Mouse (Mus musculus) liver, adult 2 months (tissue): ENCODE data around the gene Opa3. TPM values are rescaled to one million over a fixed set of nuclear protein-coding genes. Genes with fewer than 3 reads are reported as not detected.

Source experiments
- DNase-seq: peaks from one replicate; pipeline ENCODE4 v3.0.0-alpha.2; 2011; ENCODE audit warnings: low read depth, low spot score; ENCODE audit errors: extremely low read depth
- H3K27ac ChIP-seq: fragments of 200-500 bp; replicated peaks from 2 replicates; pipeline ENCODE4 v1.5.1; 2012; ENCODE audit warnings: low read depth, mild to moderate bottlenecking, control low read depth, inconsistent platforms, low read length; ENCODE audit not compliant: insufficient read depth
- H3K27me3 ChIP-seq: fragments of 200-500 bp; 2 replicates; pipeline ENCODE4 v1.6.1; 2012; ENCODE audit warnings: mild to moderate bottlenecking, moderate library complexity, low read length, inconsistent platforms; ENCODE audit not compliant: control insufficient read depth, insufficient read depth
- H3K36me3 ChIP-seq: fragments of 200-500 bp; 2 replicates; pipeline ENCODE4 v1.6.1; 2012; ENCODE audit warnings: low read length, inconsistent platforms; ENCODE audit not compliant: control insufficient read depth, insufficient read depth
- H3K4me1 ChIP-seq: fragments of 200-500 bp; 2 replicates; pipeline ENCODE4 v1.6.1; 2011; ENCODE audit warnings: low read length; ENCODE audit not compliant: control insufficient read depth, insufficient read depth
- H3K4me3 ChIP-seq: fragments of 200-500 bp; 2 replicates; pipeline ENCODE4 v1.5.1; 2011; ENCODE audit warnings: low read depth, mild to moderate bottlenecking, control low read depth, low read length, moderate library complexity; ENCODE audit not compliant: insufficient read depth
- H3K79me2 ChIP-seq: fragments of 200-500 bp; 2 replicates; pipeline ENCODE4 v1.6.1; 2012; ENCODE audit warnings: inconsistent platforms, mild to moderate bottlenecking, low read length, moderate library complexity; ENCODE audit not compliant: control insufficient read depth, insufficient read depth
- H3K9ac ChIP-seq: fragments of 200-500 bp; 2 replicates; pipeline ENCODE4 v1.6.1; 2012; ENCODE audit warnings: low read depth, mild to moderate bottlenecking, control low read depth, inconsistent platforms, low read length
- CTCF ChIP-seq: fragments of 200-500 bp; IDR thresholded peaks from 2 replicates; pipeline ENCODE4 v1.5.1; 2011; ENCODE audit warnings: low read depth, low read length, control low read depth
- POLR2A ChIP-seq: fragments of 200-500 bp; IDR thresholded peaks from 2 replicates; pipeline ENCODE4 v1.6.1; 2011; ENCODE audit warnings: low read length, control low read depth; ENCODE audit not compliant: insufficient read depth; ENCODE audit errors: extremely low read depth
- WGBS: fragments of 180-500 bp; shearing (Covaris S2); methylation state at CpG from one replicate; pipeline ENCODE4 v1.1.7; 2018; 5-methylcytosine and 5-hydroxymethylcytosine counted together
- polyA plus RNA-seq: library from polyadenylated mRNA; depleted of rRNA; stranded (reverse); fragments of >200 nt; gene quantifications from 2 replicates; pipeline ENCODE4 v1.2.3, GENCODE M21; 2012
- total RNA-seq: library from RNA; depleted of rRNA; stranded (reverse); fragments of >200 nt; gene quantifications from 2 replicates; pipeline ENCODE4 v1.2.3, GENCODE M21; 2014

Gene Opa3
- total and polyA plus RNA-seq, 2 experiments = 12.9 to 34.1 TPM

DNA sequence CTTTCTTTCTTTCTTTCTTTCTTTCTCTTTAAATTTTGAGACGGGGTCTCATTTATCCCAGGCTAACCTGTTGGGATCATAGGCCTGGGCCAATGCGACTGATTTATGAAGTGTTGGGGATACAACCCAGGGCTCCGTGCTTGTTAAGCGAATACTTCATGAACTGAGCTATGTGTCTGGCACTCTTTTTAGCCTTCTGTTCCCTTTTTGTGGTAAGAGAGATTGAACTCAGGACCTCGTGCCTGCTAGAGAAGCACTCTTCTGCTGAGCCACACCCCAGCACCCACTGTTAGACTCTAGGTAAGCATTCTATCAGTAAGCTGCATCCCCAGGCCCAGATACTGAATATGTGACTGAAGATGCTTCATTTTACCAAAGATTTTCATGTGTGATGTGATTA is 10.6 kb upstream of the Opa3 start:
- 61% methylated on average over 5 of the region's 5 CpGs for WGBS
- no peak overlapping the region for H3K4me3 ChIP-seq
- H3K27ac ChIP-seq = no peak overlapping the region
- H3K27me3 ChIP-seq = no peaks in the 10 kb centered on the region
- H3K4me1 ChIP-seq = 0 out of 2 replicates have a peak, but pooled peaks cover 3% of the 10 kb centered on the region
- TF ChIP-seq CTCF = no peak
- TF ChIP-seq POLR2A = no peak
- H3K36me3 ChIP-seq = no peaks in the 10 kb centered on the region
- no peak for DNase-seq
- no peaks in the 10 kb centered on the region for H3K79me2 ChIP-seq
- H3K9ac ChIP-seq = no peak overlapping the region

DNA sequence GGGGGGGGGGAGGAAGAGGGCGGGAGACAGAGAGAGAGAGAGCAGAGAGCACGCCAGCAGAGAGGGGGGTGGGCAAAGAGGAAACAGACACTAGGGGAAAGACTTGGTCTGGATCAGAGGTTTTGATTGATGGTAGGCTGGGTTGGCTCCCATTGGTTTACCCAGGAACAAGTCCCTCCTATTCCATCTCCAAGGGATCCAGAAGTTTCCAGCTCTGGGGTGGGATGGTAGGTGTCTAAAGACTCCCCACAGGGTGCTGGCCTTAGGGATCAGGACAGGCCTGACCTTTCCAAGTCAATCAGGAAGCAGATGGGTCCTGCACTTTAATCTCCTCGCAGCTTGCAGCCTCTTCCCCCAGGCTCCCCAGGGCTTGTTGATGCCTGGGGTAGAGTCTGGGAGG is 10.2 kb upstream of the Opa3 start:
- TF ChIP-seq POLR2A (no peak), CTCF (no peak)
- Histone ChIP-seq H3K4me3 (no peak overlapping the region), H3K9ac (no peak overlapping the region), H3K27me3 (no peaks in the 10 kb centered on the region), H3K27ac (no peak overlapping the region), H3K79me2 (no peaks in the 10 kb centered on the region), H3K36me3 (no peaks in the 10 kb centered on the region), H3K4me1 (0 out of 2 replicates have a peak, but pooled peaks cover 3% of the 10 kb centered on the region)
- DNase-seq = no peak
- WGBS = 44% methylated on average over 3 of the region's 3 CpGs

DNA sequence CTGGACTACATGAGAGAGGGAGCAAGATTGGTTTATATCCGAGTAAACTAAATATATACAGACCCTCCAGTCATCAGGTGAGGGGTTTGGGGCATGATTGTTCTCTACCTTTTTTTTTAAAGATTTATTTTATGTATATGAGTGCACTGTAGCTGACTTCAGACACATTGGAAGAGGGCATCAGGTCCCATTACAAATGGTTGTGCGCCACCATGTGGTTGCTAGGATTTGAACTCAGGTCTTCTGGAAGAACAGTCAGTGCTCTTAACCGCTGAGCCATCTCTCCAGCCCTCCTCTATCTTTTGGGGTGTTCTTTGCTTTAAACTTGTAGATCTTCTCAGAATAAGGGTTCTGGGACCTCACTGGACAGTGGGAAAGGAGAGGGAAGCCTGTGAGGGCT is 8.1 kb upstream of the Opa3 start:
- Histone ChIP-seq H3K4me1 (0 out of 2 replicates have a peak, but pooled peaks cover 3% of the 10 kb centered on the region), H3K27ac (no peak overlapping the region), H3K9ac (no peak overlapping the region), H3K27me3 (no peaks in the 10 kb centered on the region), H3K36me3 (no peaks in the 10 kb centered on the region), H3K4me3 (no peak overlapping the region), H3K79me2 (no peaks in the 10 kb centered on the region)
- DNase-seq = no peak
- TF ChIP-seq POLR2A (no peak), CTCF (no peak)
- 74% methylated on average over 3 of the region's 3 CpGs for WGBS

DNA sequence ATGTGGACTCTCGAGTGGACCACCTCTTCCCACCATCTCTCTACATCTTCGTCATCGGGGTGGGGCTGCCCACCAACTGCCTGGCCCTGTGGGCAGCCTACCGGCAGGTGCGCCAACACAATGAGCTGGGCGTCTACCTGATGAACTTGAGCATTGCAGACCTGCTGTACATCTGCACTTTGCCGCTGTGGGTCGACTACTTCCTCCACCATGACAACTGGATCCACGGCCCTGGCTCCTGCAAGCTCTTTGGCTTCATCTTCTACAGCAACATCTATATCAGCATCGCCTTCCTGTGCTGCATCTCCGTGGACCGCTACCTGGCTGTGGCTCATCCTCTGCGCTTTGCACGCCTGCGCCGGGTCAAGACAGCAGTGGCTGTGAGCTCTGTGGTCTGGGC is 5.9 kb upstream of the Opa3 start:
- Histone ChIP-seq H3K27me3 (no peaks in the 10 kb centered on the region), H3K4me1 (peaks cover 6% of the 10 kb centered on the region), H3K9ac (no peak overlapping the region), H3K36me3 (no peaks in the 10 kb centered on the region), H3K27ac (no peak overlapping the region), H3K4me3 (no peak overlapping the region), H3K79me2 (no peaks in the 10 kb centered on the region; the same call in 1 of the 2 replicates)
- 90% methylated on average over 16 of the region's 16 CpGs for whole genome bisulfite sequencing
- TF ChIP-seq CTCF (no peak), POLR2A (no peak)
- DNase-seq = no peak

DNA sequence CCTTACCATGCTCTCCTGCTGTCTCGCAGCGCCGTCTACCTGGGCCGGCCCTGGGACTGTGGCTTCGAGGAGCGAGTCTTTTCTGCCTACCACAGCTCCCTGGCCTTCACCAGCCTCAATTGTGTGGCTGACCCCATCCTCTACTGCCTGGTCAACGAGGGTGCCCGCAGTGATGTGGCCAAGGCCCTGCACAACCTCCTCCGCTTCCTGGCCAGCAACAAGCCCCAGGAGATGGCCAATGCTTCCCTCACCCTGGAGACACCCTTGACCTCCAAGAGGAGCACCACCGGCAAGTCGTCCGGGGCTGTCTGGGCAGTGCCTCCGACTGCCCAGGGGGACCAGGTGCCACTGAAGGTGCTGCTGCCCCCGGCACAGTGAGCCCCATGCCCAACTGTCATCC is 5.3 kb upstream of the Opa3 start:
- no peaks in the 10 kb centered on the region for H3K27me3 ChIP-seq
- DNase-seq = no peak
- no peak for TF ChIP-seq CTCF
- TF ChIP-seq POLR2A = no peak
- H3K79me2 ChIP-seq = no peaks in the 10 kb centered on the region; the same call in 1 of the 2 replicates
- no peak overlapping the region for H3K9ac ChIP-seq
- 79% methylated on average over 14 of the region's 14 CpGs for WGBS
- peaks cover 8% of the 10 kb centered on the region for H3K4me1 ChIP-seq
- H3K4me3 ChIP-seq = no peak overlapping the region
- H3K27ac ChIP-seq = no peak overlapping the region
- H3K36me3 ChIP-seq = no peaks in the 10 kb centered on the region

DNA sequence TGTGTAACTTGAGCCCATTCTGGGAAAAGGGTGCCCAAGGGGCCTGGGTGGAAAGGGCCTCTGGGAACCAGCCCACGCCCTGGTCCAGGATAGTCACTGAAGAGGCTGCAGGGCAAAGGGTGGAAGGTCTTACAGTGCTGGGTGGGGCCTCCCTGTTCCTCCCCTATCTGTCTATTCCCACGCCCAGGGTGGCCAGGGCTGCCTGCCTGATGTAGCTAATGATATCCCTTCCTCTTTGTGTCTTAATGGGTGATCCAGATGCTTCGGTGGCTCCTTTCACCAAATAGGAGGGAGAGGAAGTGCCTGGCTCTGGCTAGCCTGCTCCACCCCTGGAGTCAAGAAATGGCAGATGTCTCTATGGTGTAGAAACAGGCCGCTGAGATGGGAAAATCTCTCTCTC is 3.2 kb upstream of the Opa3 start:
- no peak overlapping the region for H3K4me3 ChIP-seq
- H3K27ac ChIP-seq = no peak overlapping the region
- no peak overlapping the region for H3K9ac ChIP-seq
- no peaks in the 10 kb centered on the region for H3K27me3 ChIP-seq
- H3K79me2 ChIP-seq = no peaks in the 10 kb centered on the region; the same call in 1 of the 2 replicates
- H3K36me3 ChIP-seq = no peaks in the 10 kb centered on the region
- H3K4me1 ChIP-seq = peaks cover 10% of the 10 kb centered on the region
- 86% methylated on average over 4 of the region's 4 CpGs for WGBS
- DNase-seq = no peak
- TF ChIP-seq CTCF (no peak), POLR2A (no peak)
